Mouse (Mus musculus) adrenal gland (tissue): Measurements from ENCODE around the gene Mip.
"Not testable (repeated sequence)": the region's sequence is repeated elsewhere in the genome, so short reads cannot be mapped to it uniquely, and the experiment has no call there.

Experiments used
- intact Hi-C: fragments of 180-260 bp; cut with DNase I; formaldehyde crosslinking; loops from one replicate; pipeline ENCODE4 v1.15.1; 2025

Gene Mip

DNA sequence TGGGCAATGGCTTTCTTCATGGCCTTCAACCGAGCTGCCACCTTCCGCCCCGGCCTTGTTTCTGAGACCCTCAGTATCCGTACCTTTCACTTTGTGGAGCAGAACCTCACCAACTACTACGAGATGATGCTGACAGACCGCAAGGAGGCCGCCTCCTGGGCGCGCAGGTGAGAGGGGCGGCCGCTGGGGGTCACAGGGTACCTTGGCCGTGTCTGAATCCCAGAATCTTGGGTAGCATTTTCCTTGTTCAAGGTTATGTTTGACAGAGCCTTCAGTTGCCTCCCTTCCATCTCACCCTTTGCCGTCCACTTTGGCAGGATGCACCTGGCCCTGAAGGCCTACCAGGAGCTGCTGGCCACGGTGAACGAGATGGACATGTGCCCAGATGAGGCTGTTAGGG lies 18.5 kb downstream of the Mip start:
- intact Hi-C loops, result no loop called here

DNA sequence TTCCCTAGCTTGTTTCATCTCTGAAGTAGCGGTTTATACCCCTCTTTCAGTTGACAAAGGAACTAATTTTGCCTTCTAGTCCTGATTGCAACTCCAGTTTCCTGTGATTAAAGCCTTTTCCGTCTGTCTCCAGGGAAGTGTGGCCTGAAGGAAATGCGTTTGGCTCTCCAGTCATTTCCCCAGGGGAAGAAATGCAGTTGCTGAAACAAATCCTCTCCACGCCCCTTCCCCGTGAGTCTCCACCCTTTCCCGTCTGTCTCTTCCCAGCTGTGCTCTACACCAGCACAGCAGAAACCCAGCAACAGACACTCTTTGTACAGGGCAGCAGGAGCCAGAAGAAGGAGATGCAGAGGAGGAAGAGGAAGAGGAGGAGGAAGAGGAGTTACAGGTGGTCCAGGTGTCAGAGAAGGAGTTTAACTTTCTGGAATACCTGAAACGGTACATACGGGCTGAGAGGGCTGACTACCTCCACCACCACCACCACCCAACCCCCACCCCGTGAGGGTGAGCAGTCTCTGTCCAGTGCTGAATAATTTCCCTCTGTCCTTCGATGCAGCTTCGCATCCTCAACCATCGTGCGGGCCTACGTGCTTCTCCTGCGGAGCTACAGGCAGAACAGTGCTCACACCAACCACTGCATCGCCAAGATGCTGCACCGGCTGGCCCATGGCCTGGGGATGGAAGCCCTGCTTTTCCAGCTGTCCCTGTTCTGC lies 21.5 kb downstream of the Mip start:
- intact Hi-C loops, result no loop called here

DNA sequence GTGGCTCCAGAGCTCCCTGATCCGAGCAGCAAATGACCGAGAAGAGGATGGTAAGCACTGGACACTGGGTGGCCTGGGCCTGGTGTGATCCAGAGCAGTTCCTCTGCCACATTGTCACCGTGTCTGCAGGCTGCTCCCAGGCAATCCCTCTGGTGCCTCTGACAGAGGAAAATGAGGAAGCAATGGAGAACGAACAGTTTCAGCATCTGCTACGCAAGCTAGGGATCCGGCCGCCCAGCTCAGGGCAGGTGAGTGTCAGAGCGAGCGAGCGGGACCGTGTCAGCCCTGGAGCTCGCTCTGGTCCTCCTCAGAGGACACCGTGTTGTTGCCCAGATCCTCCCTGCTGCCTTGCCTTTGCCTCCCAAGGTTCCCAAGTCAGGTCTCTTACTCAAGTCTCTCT lies 24.9 kb downstream of the Mip start:
- intact Hi-C loops, result no loop called here

DNA sequence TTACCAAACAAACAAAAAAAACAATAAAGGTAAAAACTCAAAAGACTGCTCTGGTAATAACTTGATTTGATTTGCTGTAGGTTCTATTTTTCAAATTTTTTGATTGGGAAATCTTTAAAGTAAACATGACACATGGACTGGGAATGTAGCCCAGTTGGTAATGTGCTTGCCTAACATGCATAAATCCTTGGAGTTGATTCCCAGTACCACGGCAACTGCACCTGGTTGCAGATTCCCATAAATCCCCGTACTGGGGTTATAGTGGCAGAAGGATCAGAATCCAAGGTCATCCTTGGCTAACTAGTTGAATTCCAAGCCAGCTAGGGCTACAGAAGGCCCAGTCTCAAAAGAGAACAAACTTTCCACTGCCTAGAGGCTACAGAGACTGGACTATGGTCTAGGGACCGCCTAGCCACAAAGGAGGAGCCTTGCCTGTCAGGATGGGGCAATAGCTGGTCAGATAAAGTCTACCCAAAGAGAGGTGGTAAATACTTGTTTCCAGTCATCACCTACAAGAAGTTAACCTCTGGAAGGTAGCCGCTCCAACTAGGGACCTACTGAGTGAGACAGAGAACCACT lies 28.1 kb downstream of the Mip start, which contains the start of gene Apon:
Gene Apon, plus strand, starts transcription at position 420 of the 579 bp plus-strand sequence.
- intact Hi-C loops, result no loop called here

DNA sequence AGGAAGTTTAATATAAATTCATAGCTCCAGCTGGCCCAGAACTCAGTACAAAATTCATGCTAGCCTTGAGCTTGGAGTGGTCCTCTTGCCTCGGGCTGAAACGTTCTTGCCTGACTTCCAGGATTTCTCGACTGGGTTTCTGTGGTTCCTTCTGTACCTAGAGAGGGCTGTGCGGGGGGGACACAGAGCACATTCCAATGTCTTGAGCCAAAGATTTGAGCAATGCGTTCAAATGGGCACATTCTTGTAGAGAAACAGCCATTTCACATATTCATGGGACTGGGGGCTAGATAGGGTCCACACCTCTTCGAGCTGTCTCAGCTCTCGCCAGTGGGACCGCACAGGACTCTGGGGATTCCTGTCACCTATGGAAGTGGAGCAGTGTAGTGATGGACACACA lies 30.3 kb downstream of the Mip start:
- intact Hi-C loops, result no loop called here

DNA sequence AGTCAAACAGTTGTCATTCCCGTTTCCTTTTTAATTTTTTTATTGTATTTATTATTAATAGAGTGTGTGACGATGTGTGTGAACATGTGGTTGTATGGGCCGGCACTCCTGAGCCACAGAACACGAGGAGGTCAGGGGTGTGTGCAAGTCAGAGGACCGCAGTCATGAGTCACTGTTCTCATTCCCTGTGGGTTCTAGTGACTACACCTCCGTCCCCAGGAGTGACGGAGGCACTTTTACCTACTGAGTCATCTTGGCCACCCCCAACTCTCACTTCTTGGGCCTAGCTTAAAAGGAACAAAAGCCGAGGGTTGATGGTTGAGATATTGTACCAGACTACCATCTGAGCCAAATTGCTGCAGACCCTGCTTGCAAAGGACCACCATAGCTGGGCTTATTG lies 30.7 kb downstream of the Mip start:
- intact Hi-C loops, result no loop called here

DNA sequence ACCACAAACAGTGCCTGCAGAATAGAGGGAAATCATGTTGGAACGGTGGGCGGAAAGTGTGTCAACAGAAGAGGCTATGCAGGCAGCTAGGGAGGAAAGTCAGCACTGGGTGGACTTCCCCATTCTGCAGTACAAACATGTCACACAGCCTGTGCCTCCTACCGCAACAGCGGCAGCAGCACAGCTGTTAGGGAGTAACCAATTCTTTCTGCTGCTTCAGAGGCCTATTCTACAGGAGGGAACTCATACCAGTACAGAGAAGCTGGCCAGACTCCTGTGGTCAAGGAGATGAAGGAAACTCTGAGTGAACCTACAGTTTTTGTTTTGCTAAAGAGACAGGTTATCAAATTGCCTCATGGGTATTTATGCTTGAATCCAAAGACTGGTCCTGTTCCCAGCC lies 33.3 kb downstream of the Mip start:
- intact Hi-C loops, result no loop called here

DNA sequence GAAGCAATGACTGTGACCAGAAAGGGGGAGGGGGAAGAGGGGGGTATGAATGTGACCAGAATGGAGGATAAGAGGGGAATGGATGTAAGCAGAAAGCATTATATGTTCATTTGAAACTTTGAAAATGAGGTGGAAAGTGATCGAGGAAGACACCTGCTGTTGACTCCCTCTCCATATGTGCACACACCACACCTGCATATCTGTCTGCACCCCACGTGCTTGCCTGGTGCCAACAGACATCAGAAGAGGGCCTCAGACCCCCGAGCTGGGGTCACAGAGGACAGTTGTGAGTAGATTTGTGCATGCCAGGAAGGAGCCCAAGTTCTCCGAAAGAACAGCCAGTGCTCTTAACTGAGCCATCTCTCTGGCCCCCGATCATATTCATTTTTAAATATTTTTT lies 34.3 kb downstream of the Mip start:
- intact Hi-C loops, result no loop called here

DNA sequence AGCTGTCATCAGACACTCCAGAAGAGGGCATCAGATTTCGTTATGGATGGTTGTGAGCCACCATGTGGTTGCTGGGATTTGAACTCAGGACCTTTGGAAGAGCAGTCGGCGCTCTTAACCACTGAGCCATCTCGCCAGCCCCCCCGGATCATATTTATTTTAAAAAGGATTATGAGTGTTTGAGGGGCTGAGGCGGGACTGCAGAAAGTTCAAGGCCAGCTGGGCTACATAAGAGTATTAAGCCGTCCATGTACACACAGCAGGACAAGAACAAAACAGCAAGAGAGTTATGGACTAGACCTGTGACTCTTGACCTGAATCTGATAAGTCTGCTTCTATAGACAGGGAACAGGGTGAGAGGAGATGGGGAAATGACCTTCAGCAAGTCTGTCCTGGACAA lies 34.7 kb downstream of the Mip start:
- intact Hi-C loops, result not testable (repeated sequence)

DNA sequence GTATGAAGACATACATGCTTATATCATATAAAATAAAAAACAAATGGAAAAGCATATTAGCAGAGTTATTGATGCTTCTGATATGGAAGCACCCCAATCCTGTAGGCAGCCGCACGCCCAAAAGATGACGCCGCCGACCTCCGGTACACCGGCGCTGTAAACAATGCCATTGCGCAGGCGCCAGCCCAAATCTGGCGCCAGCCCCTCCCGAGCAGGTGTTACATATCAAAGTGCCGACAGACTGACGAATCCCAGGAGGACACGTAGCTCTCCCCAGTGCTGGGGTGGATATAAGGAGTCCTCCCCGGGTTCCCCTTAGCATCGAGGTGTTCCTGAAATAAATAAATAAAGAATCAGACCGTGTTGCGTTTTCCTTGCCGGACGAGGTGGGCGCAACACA lies 36.7 kb downstream of the Mip start:
- intact Hi-C loops, result no loop called here

DNA sequence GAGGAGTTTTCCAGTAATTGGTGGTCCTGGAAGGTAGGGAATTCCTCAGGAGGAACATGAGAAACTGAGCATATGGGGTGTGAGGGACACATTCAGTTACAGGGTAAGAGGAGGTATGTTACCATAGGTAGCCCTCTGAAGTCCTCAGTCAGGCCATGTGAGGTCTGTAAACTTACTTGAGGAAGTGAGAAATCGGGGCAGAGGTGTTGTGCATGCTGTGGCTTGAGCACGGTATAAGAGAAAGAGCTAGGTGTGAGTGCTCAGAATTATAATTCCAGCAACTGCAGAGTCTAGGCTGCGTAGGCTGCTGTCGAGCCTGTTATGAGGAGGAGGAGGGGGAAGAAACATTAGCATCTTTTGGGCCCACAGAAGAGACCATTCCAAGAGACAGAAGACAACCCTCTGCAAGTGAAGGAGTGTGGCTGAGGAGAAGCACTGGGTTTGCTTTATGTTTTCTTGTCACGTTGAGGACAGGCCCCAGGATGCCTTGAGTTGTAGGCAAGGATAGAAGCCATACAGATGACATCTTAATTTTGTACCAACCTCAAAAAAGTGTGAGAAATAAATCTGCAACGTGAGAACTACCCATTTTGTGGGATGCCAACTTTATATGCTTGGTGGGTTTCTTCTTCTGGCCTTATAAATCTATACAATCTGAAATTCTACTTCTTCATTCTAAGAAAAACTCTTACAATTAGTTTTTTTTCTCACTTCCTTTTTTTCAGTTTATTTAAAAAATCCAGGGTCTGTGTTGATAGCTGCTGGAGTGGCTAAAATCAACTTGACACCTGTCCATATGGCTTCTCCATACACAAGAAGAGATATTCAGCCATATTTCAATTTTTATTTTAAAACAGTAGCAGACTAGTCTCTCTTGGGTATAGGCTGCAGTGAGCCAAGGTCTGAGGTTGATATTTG lies 38.0 kb downstream of the Mip start:
- intact Hi-C loops, result no loop called here

DNA sequence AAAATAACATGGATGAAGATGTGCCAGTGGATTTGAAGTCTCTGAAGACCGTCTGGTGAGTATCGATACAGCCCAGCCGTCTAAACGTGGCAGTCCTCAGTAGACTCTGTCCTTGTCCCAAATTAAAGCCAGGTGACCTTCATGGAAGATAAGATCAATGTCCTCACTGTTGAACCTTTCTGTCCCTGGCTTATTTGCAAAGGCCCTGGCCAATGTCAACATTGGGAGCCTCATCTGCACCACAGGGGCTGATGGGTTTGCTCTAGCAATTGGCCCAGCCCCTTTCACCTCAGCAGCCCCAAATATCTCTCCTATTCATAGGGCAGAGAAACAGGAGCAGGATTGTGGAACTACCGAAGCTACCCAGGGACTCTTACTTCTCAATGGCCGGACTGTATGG lies 42.7 kb downstream of the Mip start, which contains the start of gene Apof:
Gene Apof, plus strand, starts transcription at position 301 of the 400 bp plus-strand sequence.
- intact Hi-C loops, result no loop called here

DNA sequence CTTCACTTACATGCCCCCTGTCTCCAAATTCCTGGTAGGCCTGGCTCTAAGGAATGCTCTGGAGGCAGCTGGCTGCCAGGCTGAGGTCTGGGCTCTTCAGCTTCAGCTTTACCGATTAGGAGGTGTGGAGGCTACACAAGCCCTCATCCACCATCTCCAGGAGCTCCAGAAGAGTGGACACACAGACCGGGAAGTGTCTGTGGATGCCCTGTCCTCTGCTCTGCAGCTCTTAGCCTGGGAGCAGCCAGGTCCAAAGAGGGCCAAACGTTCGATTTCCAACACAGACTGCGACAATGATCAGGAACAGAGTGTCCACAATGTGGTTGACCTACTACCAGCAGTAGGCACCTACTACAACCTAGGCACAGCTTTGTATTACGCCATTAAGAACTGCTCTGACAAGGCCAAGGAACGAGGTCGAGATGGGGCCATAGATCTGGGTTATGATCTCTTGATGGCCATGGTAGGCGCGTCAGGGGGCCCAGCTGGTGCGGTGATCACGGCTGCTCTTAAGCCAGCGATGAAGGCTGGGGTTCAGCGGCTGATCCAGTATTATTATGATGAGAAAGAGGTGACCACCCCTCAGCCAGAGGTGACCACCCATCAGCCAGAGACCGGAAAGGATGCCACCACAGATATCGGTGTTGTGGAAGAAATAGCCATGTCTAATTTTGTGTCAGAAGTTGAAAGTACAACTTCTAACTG lies 43.7 kb downstream of the Mip start:
- intact Hi-C loops, result no loop called here

DNA sequence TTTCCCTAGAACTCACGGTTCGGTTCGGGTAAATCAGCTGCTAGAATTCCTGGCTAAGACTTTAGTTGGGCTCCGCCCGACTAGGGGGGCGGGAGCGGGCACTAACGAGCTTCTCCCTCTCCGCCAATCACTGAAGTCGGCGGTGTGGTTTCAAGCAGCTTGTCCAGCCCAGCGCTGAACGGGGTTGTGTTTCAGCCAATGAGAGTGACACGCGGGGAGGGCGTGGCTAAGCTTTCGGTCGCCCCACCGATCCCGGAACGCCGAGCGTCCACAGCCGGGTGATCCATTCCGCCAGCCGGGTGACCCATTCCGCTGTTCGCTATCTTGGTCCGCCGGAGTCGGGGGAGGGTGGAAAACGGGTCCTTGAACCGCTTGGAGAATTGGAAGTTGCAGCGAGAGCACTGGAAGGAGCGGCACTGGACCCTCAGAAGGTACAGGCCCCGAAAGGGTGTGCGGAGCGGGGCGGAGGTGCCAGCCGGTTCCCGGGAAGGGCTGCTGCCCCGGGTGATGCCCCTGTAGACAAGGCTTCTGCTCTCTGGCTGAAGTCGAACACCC lies 44.7 kb downstream of the Mip start, which contains the start of gene Stat2:
Gene Stat2, plus strand, starts transcription at position 273 of the 555 bp plus-strand sequence.
- intact Hi-C loops, result no loop called here

DNA sequence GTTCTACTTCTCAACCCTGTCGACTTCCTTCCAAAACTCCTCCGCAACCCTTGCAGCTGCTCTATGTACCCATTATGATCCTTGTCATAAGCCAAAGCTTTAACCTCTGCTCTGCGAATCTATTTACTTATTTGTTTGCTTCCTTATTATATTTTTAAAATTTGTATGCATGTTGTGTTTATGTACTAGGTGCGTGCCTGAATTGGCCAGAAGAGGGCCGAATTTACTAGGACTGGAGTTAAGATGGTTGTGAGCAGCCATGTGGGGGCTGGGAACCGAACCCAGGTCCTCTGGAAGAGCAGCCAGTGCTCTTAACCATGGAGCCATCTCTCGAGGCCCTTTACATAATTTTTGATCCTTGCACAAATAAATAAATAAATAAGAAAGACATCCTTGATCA lies 45.2 kb downstream of the Mip start:
- intact Hi-C loops, result no loop called here

DNA sequence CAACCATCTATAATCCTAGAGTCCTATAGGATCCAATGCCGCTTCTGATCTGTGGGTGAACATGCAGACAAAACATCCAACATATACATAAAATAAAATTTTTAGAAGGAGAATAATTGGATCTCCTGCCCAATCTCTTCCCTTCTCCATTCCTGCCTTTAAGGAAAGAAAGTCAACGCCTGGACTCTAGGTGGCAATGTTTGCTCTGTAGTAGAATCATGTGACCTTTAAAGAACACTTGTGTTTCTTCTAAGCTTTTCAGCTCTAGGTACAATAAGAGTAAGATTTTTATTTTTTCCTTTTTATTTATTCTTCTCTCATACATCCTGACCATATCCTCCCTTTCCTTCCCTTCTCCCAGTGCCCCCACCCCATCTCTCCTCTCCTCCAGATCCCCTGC lies 46.2 kb downstream of the Mip start:
- intact Hi-C loops, result no loop called here

DNA sequence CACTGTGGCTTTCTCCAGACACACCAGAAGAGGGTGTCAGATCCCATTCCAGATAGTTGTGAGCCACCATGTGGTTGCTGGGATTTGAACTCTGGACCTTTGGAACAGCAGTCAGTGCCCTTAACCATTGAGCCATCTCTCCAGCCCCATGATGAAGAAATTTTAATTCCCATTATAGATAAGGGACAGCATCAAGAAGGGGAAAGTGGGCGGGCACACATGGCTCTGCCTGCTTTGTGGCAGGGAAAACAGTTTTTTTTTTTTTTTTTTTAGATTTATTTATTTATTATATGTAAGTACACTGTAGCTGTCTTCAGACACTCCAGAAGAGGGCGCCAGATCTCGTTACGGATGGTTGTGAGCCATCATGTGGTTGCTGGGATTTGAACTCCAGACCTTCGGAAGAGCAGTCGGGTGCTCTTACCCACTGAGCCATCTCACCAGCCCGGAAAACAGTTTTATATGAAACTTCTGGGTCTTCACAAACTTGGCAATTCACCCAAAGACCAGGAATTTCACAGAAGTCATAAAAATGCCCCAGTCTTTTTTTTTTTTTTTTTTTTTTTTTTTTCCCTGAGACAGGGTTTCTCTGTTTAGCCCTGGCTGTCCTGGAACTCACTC lies 47.3 kb downstream of the Mip start:
- intact Hi-C loops, result not testable (repeated sequence)

DNA sequence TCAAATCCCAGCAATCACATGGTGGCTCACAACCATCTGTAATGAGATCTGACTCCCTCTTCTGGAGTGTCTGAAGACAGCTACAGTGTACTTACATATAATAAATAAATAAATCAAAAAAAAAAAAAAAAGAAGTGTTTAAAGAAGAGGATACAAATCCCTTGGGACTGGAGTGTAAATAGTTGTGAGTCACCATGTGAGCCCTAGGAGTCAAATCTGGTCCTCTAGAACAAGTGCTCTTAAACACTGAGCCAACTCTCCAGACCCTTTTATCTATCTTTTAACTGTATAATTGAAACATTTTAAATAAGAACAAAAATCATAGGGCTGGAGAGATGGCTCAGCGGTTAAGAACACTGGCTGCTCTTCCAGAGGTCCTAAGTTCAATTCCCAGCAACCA lies 49.7 kb downstream of the Mip start:
- intact Hi-C loops, result not testable (repeated sequence)

DNA sequence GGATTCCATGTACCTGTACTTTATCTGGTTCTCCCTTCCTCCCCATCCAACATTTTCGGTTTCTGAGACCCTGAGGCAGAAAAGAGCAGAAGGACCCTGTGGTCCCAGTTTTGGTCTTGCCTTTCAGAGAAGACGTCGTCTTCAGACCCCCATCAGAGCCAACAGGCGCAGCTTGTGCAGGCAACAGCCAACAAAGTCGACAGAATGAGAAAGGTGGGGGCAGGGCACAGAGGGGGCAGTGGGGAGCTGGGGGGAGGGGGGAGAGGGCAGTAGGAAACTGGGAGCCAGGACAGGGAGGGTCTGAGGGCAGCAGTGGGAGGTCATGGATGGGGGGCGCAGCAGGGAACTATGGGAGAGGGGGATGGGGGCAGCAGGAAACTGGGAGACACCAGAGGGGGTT lies 52.5 kb downstream of the Mip start:
- intact Hi-C loops, result no loop called here

DNA sequence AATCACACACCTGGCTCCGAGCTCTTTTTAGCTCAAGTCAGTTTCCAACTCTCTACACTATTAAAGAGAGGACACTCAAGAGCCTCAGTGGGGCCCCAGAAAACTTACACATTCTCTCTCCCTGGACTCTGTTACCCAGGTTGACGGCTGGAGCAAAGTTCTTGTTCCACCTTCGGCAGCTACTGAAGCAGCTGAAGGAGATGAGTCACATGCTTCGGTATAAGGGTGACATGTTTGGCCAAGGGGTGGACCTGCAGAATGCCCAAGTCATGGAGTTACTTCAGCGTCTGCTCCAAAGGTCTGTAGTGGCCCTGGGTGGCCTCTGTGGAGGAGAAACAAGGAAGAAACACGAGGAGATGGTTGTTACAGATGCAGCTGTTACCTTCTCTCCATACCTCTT lies 55.3 kb downstream of the Mip start:
- intact Hi-C loops, result loop anchor here (5.0 kb wide), 1 partner anchor 59 kb away; no protein-coding TSS in a partner anchor
